Mouse (Mus musculus) limb, embryonic 14.5 days (tissue): ENCODE data around the gene Pou3f4. TPM values are rescaled to one million over a fixed set of nuclear protein-coding genes. Genes with fewer than 3 reads are reported as not detected.
"Not testable (repeated sequence)": the region's sequence is repeated elsewhere in the genome, so short reads cannot be mapped to it uniquely, and the experiment has no call there.

Experiments
- ATAC-seq: fragments of 200-750 bp; cut with Nextera tagmentation; 2 replicates; pipeline ENCODE4 v1.8.0; 2017; ENCODE audit warnings: low read depth, moderate number of reproducible peaks, moderate TSS enrichment; ENCODE audit not compliant: low FRiP score
- DNase-seq: peaks from one replicate; pipeline ENCODE4 v3.0.0-alpha.2; 2015; ENCODE audit warnings: low spot score
- H3K27ac ChIP-seq: fragments of 300-500 bp; sonication (generic); replicated peaks from 2 replicates; pipeline ENCODE4 v1.5.1; 2014; ENCODE audit warnings: low read depth, mild to moderate bottlenecking, low read length, moderate library complexity, mixed read lengths
- H3K27me3 ChIP-seq: fragments of 300-500 bp; sonication (generic); 2 replicates; pipeline ENCODE4 v1.6.1; 2014; ENCODE audit warnings: low read length, mixed read lengths; ENCODE audit not compliant: control insufficient read depth, insufficient read depth
- H3K36me3 ChIP-seq: fragments of 300-500 bp; sonication (generic); 2 replicates; pipeline ENCODE4 v1.6.1; 2014; ENCODE audit warnings: mild to moderate bottlenecking, low read length, moderate library complexity, mixed read lengths; ENCODE audit not compliant: control insufficient read depth, insufficient read depth
- H3K4me1 ChIP-seq: fragments of 300-500 bp; sonication (generic); 2 replicates; pipeline ENCODE4 v1.6.1; 2014; ENCODE audit warnings: antibody characterized with exemption, low read length, mixed read lengths; ENCODE audit not compliant: control insufficient read depth, insufficient read depth
- H3K4me2 ChIP-seq: fragments of 300-500 bp; sonication (generic); replicated peaks from 2 replicates; pipeline ENCODE4 v1.6.1; 2014; ENCODE audit warnings: low read depth, mild to moderate bottlenecking, low read length, moderate library complexity; ENCODE audit not compliant: severe bottlenecking
- H3K4me3 ChIP-seq: fragments of 300-500 bp; sonication (generic); replicated peaks from 2 replicates; pipeline ENCODE4 v1.5.1; 2014; ENCODE audit warnings: low read length
- H3K9ac ChIP-seq: fragments of 300-500 bp; sonication (generic); 2 replicates; pipeline ENCODE4 v1.6.1; 2014; ENCODE audit warnings: mild to moderate bottlenecking, low read depth, low read length, moderate library complexity; ENCODE audit not compliant: severe bottlenecking
- H3K9me3 ChIP-seq: fragments of 300-500 bp; sonication (generic); 2 replicates; pipeline ENCODE4 v1.6.1; 2016; ENCODE audit warnings: low read length; ENCODE audit not compliant: control insufficient read depth
- POLR2A ChIP-seq: fragments of 200-500 bp; IDR thresholded peaks from 2 replicates; pipeline ENCODE4 v1.8.0; 2012; ENCODE audit warnings: inconsistent platforms, mild to moderate bottlenecking, moderate library complexity, borderline replicate concordance; ENCODE audit not compliant: insufficient read depth, insufficient read length; ENCODE audit errors: extremely low read depth
- WGBS: fragments of 180-500 bp; shearing (Covaris S2); extraction: QIAGEN DNeasy Blood & Tissue Kit; methylation state at CpG from one replicate; pipeline ENCODE4 v1.1.7; 2014; 5-methylcytosine and 5-hydroxymethylcytosine counted together
- polyA plus RNA-seq, 2 experiments: library from polyadenylated mRNA; depleted of rRNA in 1 of 2; stranded (reverse) in 1 of 2; unstranded in 1 of 2; fragments of >200 nt; fragmentation: Nextera tagmentation in 1 of 2; extraction: Ambion mirVana in 1 of 2; gene quantifications; 2 replicates each; pipeline versions ENCODE4 v1.2.1 to v1.2.3; 2012 to 2014

The Pou3f4 gene
- polyA plus RNA-seq (2012; rRNA removed) (0.65 and 0.73 TPM in 2 replicates), polyA plus RNA-seq (2014; fragmentation: Nextera tagmentation; extraction: Ambion mirVana) (0.19 and 0.30 TPM in 2 replicates)

DNA sequence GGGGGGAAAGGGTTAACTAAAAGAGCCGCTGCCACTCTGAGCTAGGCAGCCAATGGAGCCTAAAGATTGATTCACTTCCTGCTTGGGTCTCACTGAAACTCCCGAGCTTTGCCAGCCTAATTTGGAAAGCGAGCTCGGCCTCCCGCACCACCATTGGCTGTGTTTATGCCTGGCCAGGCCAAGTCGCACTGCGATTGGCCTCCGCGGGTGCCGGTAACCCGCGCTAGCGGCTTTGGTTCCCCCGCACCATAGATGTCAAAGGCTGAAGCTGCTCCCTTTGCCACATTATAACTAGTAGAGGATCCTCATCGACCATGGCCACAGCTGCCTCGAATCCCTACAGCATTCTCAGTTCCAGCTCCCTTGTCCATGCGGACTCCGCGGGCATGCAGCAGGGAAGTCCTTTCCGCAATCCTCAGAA is at the start of gene Pou3f4:
TSS of gene Pou3f4 (plus strand) at position 130 of the 421 bp plus-strand sequence.
- H3K36me3 ChIP-seq: no peaks in the 10 kb centered on the region
- H3K9ac ChIP-seq: 0 out of 2 replicates have a peak within 1 kb of the TSS, but pooled peaks have one; percentile 4
- 17% methylated on average over 20 of the region's 20 CpGs for WGBS
- H3K27ac ChIP-seq: no peak within 1 kb of the TSS
- H3K4me2 ChIP-seq: peak within 1 kb of the TSS; percentile 63
- peaks cover 10% of the 10 kb centered on the region for H3K27me3 ChIP-seq
- H3K4me3 ChIP-seq: peak within 1 kb of the TSS; percentile 40
- TF ChIP-seq POLR2A: no peak
- no peaks in the 10 kb centered on the region for H3K4me1 ChIP-seq
- no peaks in the 10 kb centered on the region for H3K9me3 ChIP-seq
- DNase-seq: peak; percentile 63
- peak; percentile 92 for ATAC-seq

DNA sequence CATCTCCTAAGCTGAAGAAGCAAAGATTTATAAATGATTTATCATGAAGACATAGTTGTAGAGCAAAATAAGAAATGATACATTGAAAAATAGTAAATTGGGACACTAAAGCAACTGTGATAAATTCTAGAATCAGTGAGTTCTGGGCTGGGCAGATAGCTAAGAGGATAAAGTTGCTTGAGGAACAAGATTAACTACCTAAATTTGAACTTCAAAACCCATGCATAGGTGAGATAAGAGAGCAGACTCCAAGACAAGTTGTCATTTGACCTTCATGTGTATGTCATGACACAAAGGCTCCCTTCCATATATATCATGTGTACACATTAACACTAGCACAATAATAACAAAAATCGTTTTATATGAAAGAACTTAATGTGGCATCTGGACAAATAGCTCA is 48.1 kb upstream of the Pou3f4 start:
- Histone ChIP-seq H3K9ac (no peak overlapping the region), H3K27ac (no peak overlapping the region), H3K36me3 (no peaks in the 10 kb centered on the region), H3K9me3 (no peaks in the 10 kb centered on the region), H3K4me1 (no peaks in the 10 kb centered on the region), H3K27me3 (no peaks in the 10 kb centered on the region), H3K4me2 (no peak overlapping the region), H3K4me3 (no peak overlapping the region)
- DNase-seq (no peak), ATAC-seq (no peak)
- 50% methylated on average over 1 of the region's 1 CpGs for WGBS
- TF ChIP-seq POLR2A: no peak

DNA sequence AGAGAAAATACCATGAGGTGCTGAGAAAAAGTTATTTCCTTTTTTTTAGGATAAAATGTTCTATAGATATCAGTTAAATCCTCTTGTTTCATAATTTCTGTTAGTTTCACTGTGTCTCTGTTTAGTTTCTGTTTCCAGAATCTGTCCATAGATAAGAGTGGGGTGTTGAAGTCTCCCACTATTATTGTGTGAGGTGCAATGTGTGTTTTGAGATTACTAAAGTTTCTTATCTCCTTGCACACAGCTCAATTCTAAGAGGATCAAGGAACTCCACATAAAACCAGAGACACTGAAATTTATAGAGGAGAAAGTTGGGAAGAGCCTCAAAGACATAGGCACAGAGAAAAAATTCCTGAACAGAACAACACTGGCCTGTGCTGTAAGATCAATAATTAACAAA is 39.3 kb upstream of the Pou3f4 start:
- H3K36me3 ChIP-seq, H3K27me3 ChIP-seq, H3K4me1 ChIP-seq, DNase-seq, H3K9ac ChIP-seq, H3K9me3 ChIP-seq, ATAC-seq, H3K4me3 ChIP-seq, H3K27ac ChIP-seq, H3K4me2 ChIP-seq: not testable (repeated sequence)

DNA sequence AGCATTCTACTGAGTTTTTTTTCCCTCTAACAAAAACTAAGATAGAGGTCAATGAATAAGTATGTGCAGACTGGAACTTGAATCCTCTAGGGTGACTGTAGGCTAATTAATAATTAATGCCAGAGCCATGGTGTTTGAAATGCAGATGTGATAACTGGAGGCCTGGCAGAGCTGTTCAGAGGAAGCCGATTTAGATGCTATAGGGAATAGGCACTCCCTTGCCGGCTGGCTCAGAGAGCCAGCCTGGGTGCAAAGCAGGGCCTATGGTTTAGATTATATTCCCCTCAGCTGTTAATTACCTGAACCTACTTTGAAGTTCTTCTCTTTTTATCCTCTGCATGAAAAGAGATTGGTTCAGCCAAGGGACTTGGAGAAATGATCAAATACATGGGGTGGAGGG is 11.6 kb upstream of the Pou3f4 start:
- Histone ChIP-seq H3K4me2 (no peak overlapping the region), H3K4me1 (no peaks in the 10 kb centered on the region), H3K27me3 (no peaks in the 10 kb centered on the region), H3K36me3 (no peaks in the 10 kb centered on the region), H3K9me3 (no peaks in the 10 kb centered on the region), H3K9ac (no peak overlapping the region), H3K4me3 (no peak overlapping the region), H3K27ac (no peak overlapping the region)
- DNase-seq (no peak), ATAC-seq (no peak)
- WGBS: 30% methylated on average over 2 of the region's 2 CpGs
- TF ChIP-seq POLR2A: no peak

DNA sequence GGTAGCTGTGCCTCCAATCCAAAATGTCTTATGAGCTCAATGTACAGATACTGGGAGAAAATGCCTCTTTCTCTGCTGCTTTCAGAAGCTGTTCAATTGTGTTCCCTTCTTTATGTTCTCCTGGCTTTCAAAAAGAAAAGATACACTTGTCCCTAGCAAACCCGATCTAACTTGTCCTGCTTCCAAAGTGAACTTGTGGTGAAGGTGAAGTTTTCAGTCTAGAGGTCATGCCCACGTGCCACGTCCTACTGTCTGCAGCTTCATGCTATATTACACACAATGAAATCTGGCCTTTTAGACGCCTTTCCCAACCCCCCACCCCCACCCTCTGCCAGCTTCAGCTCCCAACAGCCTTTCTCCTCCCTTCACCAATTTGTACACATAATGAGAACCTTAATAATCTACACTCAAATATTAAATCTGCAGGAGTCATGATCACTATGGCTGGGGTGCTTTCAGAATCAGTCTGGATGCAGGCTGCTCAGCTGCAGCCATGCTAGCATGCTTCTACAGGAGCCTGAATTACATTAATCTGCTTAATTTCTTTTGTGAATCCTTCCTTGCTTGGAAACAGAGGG is 4.0 kb upstream of the Pou3f4 start:
- no peak for DNase-seq
- Histone ChIP-seq H3K4me3 (no peak overlapping the region), H3K4me1 (no peaks in the 10 kb centered on the region), H3K36me3 (no peaks in the 10 kb centered on the region), H3K4me2 (no peak overlapping the region), H3K9ac (no peak overlapping the region), H3K27ac (no peak overlapping the region), H3K9me3 (no peaks in the 10 kb centered on the region), H3K27me3 (no peaks in the 10 kb centered on the region)
- 46% methylated on average over 4 of the region's 4 CpGs for WGBS
- no peak for TF ChIP-seq POLR2A
- no peak for ATAC-seq
